15 mouse cellular contexts compared by ENCODE assay signal in the genomic region with DNA sequence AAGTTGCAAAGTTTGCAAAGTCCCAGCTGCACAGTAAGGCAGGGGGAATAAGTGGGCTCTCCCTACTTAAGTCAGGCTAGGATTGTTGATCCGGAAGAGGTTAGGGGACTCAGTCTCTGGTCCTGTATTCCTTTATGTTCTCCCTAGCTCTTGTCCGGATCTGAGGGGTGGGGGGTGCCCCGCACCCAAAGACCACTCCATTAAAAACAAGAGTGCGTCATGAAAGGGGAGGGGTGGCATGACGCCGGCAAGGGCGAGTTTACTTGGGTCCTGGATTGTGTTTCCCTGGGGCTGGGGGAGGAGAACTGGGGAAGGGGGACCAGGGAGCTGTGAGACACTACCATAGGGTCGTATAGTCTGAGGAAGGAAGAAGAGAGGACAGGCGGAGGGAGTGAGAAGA. TPM values are rescaled to one million over a fixed set of nuclear protein-coding genes. Genes with fewer than 3 reads are reported as not detected.
DNase-seq lines count a peak whose midpoint lies in the region; ATAC-seq and TF ChIP-seq lines count a peak whose summit lies in the region.
"Had no signal": no experiment of that assay in that cellular context is flagged by ENCODE, and none has a peak within 500 bp of the region (broad histone marks: within the 10 kb centered on the region; RNA-seq: fewer than 3 reads in every experiment).

No protein-coding gene starts in this region.

- TF ChIP-seq EP300 in liver, postnatal 0 days (IDR thresholded peaks at IDR 0.05; ENCODE audit: low read depth): no peak

- no peak for DNase-seq in embryonic facial prominence, embryonic 14.5 days (ENCODE audit: low spot score)
- DNase-seq in embryonic facial prominence, embryonic 10.5 days (ENCODE audit: low spot score): no peak
- DNase-seq in liver, embryonic 11.5 days (ENCODE audit: low spot score): no peak
- DNase-seq in liver, postnatal 0 days: no peak
- DNase-seq in limb, embryonic 10.5 days (ENCODE audit: low spot score): no peak
- no peak for DNase-seq in thymus, postnatal 10 days (ENCODE audit: low spot score in 2 of 2)
- DNase-seq in layer of hippocampus, postnatal 14 days (ENCODE audit: low spot score in 2 of 2): no peak
- DNase-seq: right cerebral cortex, postnatal 4 days had no signal

- no peaks in the 10 kb centered on the region for H3K36me3 ChIP-seq in embryonic facial prominence, embryonic 14.5 days (ENCODE audit: control insufficient read depth, insufficient read depth, low read length)
- no peaks in the 10 kb centered on the region for H3K36me3 ChIP-seq in embryonic facial prominence, embryonic 10.5 days (replicated peaks)
- no peaks in the 10 kb centered on the region for H3K36me3 ChIP-seq in liver, embryonic 11.5 days (ENCODE audit: control insufficient read depth, insufficient read depth, low read length)
- no peaks in the 10 kb centered on the region for H3K36me3 ChIP-seq in liver, postnatal 0 days (replicated peaks; ENCODE audit: insufficient read depth, low read length)
- H3K36me3 ChIP-seq in limb, embryonic 10.5 days: peaks cover 3% of the 10 kb centered on the region; the same call in 1 of the 2 replicates
- H3K36me3 ChIP-seq in stomach, embryonic 14.5 days (ENCODE audit: control insufficient read depth, insufficient read depth, low read length): no peaks in the 10 kb centered on the region
- H3K36me3 ChIP-seq: G1E; midbrain, embryonic 10.5 days had no signal

- no peak overlapping the region for H3K4me2 ChIP-seq in embryonic facial prominence, embryonic 14.5 days (ENCODE audit: low read depth, low read length)
- H3K4me2 ChIP-seq in liver, embryonic 11.5 days: peak overlapping the region; percentile 61
- H3K4me2 ChIP-seq in liver, postnatal 0 days (ENCODE audit: low read depth, low read length): no peak overlapping the region
- H3K4me2 ChIP-seq in stomach, embryonic 14.5 days (replicated peaks; ENCODE audit: low read depth, low read length): peak overlapping the region; percentile 95

- no peak for TF ChIP-seq CTCF in liver, postnatal 0 days (IDR thresholded peaks at IDR 0.05; ENCODE audit: low read depth)

- H3K27ac ChIP-seq in embryonic facial prominence, embryonic 14.5 days (replicated peaks; ENCODE audit: low read depth, low read length): no peak overlapping the region
- no peak overlapping the region for H3K27ac ChIP-seq in embryonic facial prominence, embryonic 10.5 days (replicated peaks)
- H3K27ac ChIP-seq in liver, embryonic 11.5 days (ENCODE audit: low read depth, low read length): no peak overlapping the region
- H3K27ac ChIP-seq in liver, postnatal 0 days (ENCODE audit: low read depth): no peak overlapping the region
- peak overlapping the region; percentile 81 for H3K27ac ChIP-seq in limb, embryonic 10.5 days
- H3K27ac ChIP-seq in stomach, embryonic 14.5 days (ENCODE audit: low read length): peak overlapping the region; percentile 100; the same call in 1 of the 2 replicates
- H3K27ac ChIP-seq: midbrain, embryonic 10.5 days had no signal

- WGBS in embryonic facial prominence, embryonic 14.5 days: 1% methylated on average over 9 of the region's 9 CpGs
- 1% methylated on average over 9 of the region's 9 CpGs for WGBS in embryonic facial prominence, embryonic 10.5 days
- WGBS in liver, embryonic 11.5 days: 3% methylated on average over 9 of the region's 9 CpGs
- WGBS in liver, postnatal 0 days (ENCODE audit: insufficient replicate concordance): 3% methylated on average over 9 of the region's 9 CpGs
- WGBS in limb, embryonic 10.5 days: 1% methylated on average over 9 of the region's 9 CpGs
- under 1% methylated on average over 9 of the region's 9 CpGs for WGBS in stomach, embryonic 14.5 days

- peaks cover 100% of the 10 kb centered on the region for H3K27me3 ChIP-seq in embryonic facial prominence, embryonic 14.5 days (replicated peaks; ENCODE audit: control insufficient read depth, insufficient read depth, low read length)
- H3K27me3 ChIP-seq in embryonic facial prominence, embryonic 10.5 days (replicated peaks; ENCODE audit: low read depth, poor library complexity, severe bottlenecking): peaks cover 100% of the 10 kb centered on the region
- H3K27me3 ChIP-seq in liver, embryonic 11.5 days (replicated peaks; ENCODE audit: control insufficient read depth, insufficient read depth, low read length): peaks cover 100% of the 10 kb centered on the region
- peaks cover 100% of the 10 kb centered on the region for H3K27me3 ChIP-seq in liver, postnatal 0 days (ENCODE audit: insufficient read depth, low read length)
- peaks cover 100% of the 10 kb centered on the region for H3K27me3 ChIP-seq in limb, embryonic 10.5 days (ENCODE audit: low read depth, poor library complexity, severe bottlenecking)
- H3K27me3 ChIP-seq in stomach, embryonic 14.5 days (ENCODE audit: control insufficient read depth, insufficient read depth, low read length): peaks cover 24% of the 10 kb centered on the region

- ATAC-seq in embryonic facial prominence, embryonic 14.5 days (ENCODE audit: low read depth): no peak
- no peak for ATAC-seq in liver, embryonic 11.5 days (replicated peaks; ENCODE audit: low FRiP score)
- ATAC-seq in liver, postnatal 0 days: no peak
- ATAC-seq in stomach, embryonic 14.5 days (ENCODE audit: insufficient number of reproducible peaks, insufficient read depth, low FRiP score, low read depth): no peak
- ATAC-seq: activated CD4-positive, CD25-positive, alpha-beta regulatory T cell, adult 4 months had no signal

- peak overlapping the region; percentile 14; the same call in 1 of the 2 replicates for H3K4me3 ChIP-seq in embryonic facial prominence, embryonic 14.5 days (ENCODE audit: low read depth, low read length)
- no peak overlapping the region for H3K4me3 ChIP-seq in embryonic facial prominence, embryonic 10.5 days
- H3K4me3 ChIP-seq in liver, embryonic 11.5 days (ENCODE audit: low read depth, low read length): peak overlapping the region; percentile 44; the same call in 1 of the 2 replicates
- no peak overlapping the region for H3K4me3 ChIP-seq in liver, postnatal 0 days (ENCODE audit: low read depth, low read length)
- H3K4me3 ChIP-seq in limb, embryonic 10.5 days: peak overlapping the region; percentile 64
- H3K4me3 ChIP-seq in stomach, embryonic 14.5 days (ENCODE audit: low read depth, low read length): peak overlapping the region; percentile 47
- H3K4me3 ChIP-seq: midbrain, embryonic 10.5 days had no signal

- H3K9me3 ChIP-seq in embryonic facial prominence, embryonic 14.5 days (ENCODE audit: control insufficient read depth, low read length): no peaks in the 10 kb centered on the region
- H3K9me3 ChIP-seq in embryonic facial prominence, embryonic 10.5 days: no peaks in the 10 kb centered on the region
- no peaks in the 10 kb centered on the region for H3K9me3 ChIP-seq in liver, embryonic 11.5 days (ENCODE audit: control insufficient read depth, low read length)
- no peaks in the 10 kb centered on the region for H3K9me3 ChIP-seq in liver, postnatal 0 days (ENCODE audit: low read length)
- no peaks in the 10 kb centered on the region for H3K9me3 ChIP-seq in limb, embryonic 10.5 days (replicated peaks)
- H3K9me3 ChIP-seq in stomach, embryonic 14.5 days (ENCODE audit: control insufficient read depth, low read depth, low read length): no peaks in the 10 kb centered on the region
- H3K9me3 ChIP-seq: midbrain, embryonic 10.5 days had no signal

- no peak overlapping the region for H3K9ac ChIP-seq in embryonic facial prominence, embryonic 14.5 days (ENCODE audit: low read depth, low read length)
- no peak overlapping the region for H3K9ac ChIP-seq in liver, embryonic 11.5 days (ENCODE audit: low read depth, low read length)
- H3K9ac ChIP-seq in liver, postnatal 0 days (replicated peaks): no peak overlapping the region
- H3K9ac ChIP-seq in stomach, embryonic 14.5 days (replicated peaks; ENCODE audit: low read depth, low read length): peak overlapping the region; percentile 69

- no peaks in the 10 kb centered on the region for H3K4me1 ChIP-seq in embryonic facial prominence, embryonic 14.5 days (ENCODE audit: control insufficient read depth, insufficient read depth, low read length)
- peaks cover 21% of the 10 kb centered on the region for H3K4me1 ChIP-seq in embryonic facial prominence, embryonic 10.5 days
- H3K4me1 ChIP-seq in liver, embryonic 11.5 days (replicated peaks; ENCODE audit: control insufficient read depth, insufficient read depth, low read length): 0 out of 2 replicates have a peak, but pooled peaks cover 9% of the 10 kb centered on the region
- H3K4me1 ChIP-seq in liver, postnatal 0 days (ENCODE audit: insufficient read depth): no peaks in the 10 kb centered on the region
- peaks cover 96% of the 10 kb centered on the region for H3K4me1 ChIP-seq in limb, embryonic 10.5 days
- H3K4me1 ChIP-seq in stomach, embryonic 14.5 days (ENCODE audit: control insufficient read depth, insufficient read depth, low read length): peaks cover 7% of the 10 kb centered on the region; the same call in 1 of the 2 replicates

RNA-seq across cellular contexts. Expression of gene Hoxb5, which starts 3.4 kb away (rescaled TPM):
- 1.8 and 2.4 TPM in 2 replicates for polyA plus RNA-seq in embryonic facial prominence, embryonic 14.5 days (2014; fragmentation: Nextera tagmentation; extraction: Ambion mirVana)
- polyA plus RNA-seq in embryonic facial prominence, embryonic 10.5 days (2016; fragmentation: Nextera tagmentation; extraction: Ambion mirVana): 0.07 and 0.28 TPM in 2 replicates
- 3.7 and 4.5 TPM in 2 replicates for polyA plus RNA-seq in liver, embryonic 11.5 days (2014; fragmentation: Nextera tagmentation; extraction: Ambion mirVana)
- 0.75 and 0.91 TPM in 2 replicates for polyA plus RNA-seq in liver, postnatal 0 days (2015; fragmentation: Nextera tagmentation; extraction: Ambion mirVana)
- 5.5 and 5.9 TPM in 2 replicates for polyA plus RNA-seq in limb, embryonic 10.5 days (2016; fragmentation: Nextera tagmentation; extraction: Ambion mirVana)
- polyA plus RNA-seq in stomach, embryonic 14.5 days (2014; fragmentation: Nextera tagmentation; extraction: Ambion mirVana): 21.2 and 23.3 TPM in 2 replicates
- not detected for total RNA-seq in layer of hippocampus, postnatal 14 days (2021)
- total RNA-seq: common myeloid progenitor, adult 5-6 weeks had no signal
- polyA plus RNA-seq: activated CD4-positive, CD25-positive, alpha-beta regulatory T cell, adult 4 months; forebrain, embryonic 11.5 days; midbrain, embryonic 10.5 days had no signal

RNA-seq across cellular contexts. Expression of gene Hoxb6, which starts 7.5 kb away (rescaled TPM):
- polyA plus RNA-seq in embryonic facial prominence, embryonic 14.5 days (2014; fragmentation: Nextera tagmentation; extraction: Ambion mirVana): 0.22 and 0.97 TPM in 2 replicates
- 0.15 TPM in 1 of 2 replicates, not detected in the other for polyA plus RNA-seq in embryonic facial prominence, embryonic 10.5 days (2016; fragmentation: Nextera tagmentation; extraction: Ambion mirVana)
- polyA plus RNA-seq in liver, embryonic 11.5 days (2014; fragmentation: Nextera tagmentation; extraction: Ambion mirVana): 1.9 and 2.4 TPM in 2 replicates
- not detected in 2 replicates for polyA plus RNA-seq in liver, postnatal 0 days (2015; fragmentation: Nextera tagmentation; extraction: Ambion mirVana)
- polyA plus RNA-seq in limb, embryonic 10.5 days (2016; fragmentation: Nextera tagmentation; extraction: Ambion mirVana): 6.1 and 7.9 TPM in 2 replicates
- 12.4 TPM in 2 replicates for polyA plus RNA-seq in stomach, embryonic 14.5 days (2014; fragmentation: Nextera tagmentation; extraction: Ambion mirVana)
- total RNA-seq in layer of hippocampus, postnatal 14 days (2021): not detected
- total RNA-seq: common myeloid progenitor, adult 5-6 weeks; G1E had no signal
- polyA plus RNA-seq: activated CD4-positive, CD25-positive, alpha-beta regulatory T cell, adult 4 months; forebrain, embryonic 11.5 days; midbrain, embryonic 10.5 days had no signal

RNA-seq across cellular contexts. Expression of gene Hoxb7, which starts 13.4 kb away (rescaled TPM):
- polyA plus RNA-seq in embryonic facial prominence, embryonic 14.5 days (2014; fragmentation: Nextera tagmentation; extraction: Ambion mirVana): 0.39 and 0.42 TPM in 2 replicates
- not detected in 2 replicates for polyA plus RNA-seq in embryonic facial prominence, embryonic 10.5 days (2016; fragmentation: Nextera tagmentation; extraction: Ambion mirVana)
- polyA plus RNA-seq in liver, embryonic 11.5 days (2014; fragmentation: Nextera tagmentation; extraction: Ambion mirVana): 1.6 and 2.0 TPM in 2 replicates
- 0.27 and 0.51 TPM in 2 replicates for polyA plus RNA-seq in liver, postnatal 0 days (2015; fragmentation: Nextera tagmentation; extraction: Ambion mirVana)
- polyA plus RNA-seq in limb, embryonic 10.5 days (2016; fragmentation: Nextera tagmentation; extraction: Ambion mirVana): 7.1 and 10.2 TPM in 2 replicates
- 8.4 and 14.0 TPM in 2 replicates for polyA plus RNA-seq in stomach, embryonic 14.5 days (2014; fragmentation: Nextera tagmentation; extraction: Ambion mirVana)
- total RNA-seq in layer of hippocampus, postnatal 14 days (2021): not detected
- total RNA-seq: common myeloid progenitor, adult 5-6 weeks; G1E had no signal
- polyA plus RNA-seq: activated CD4-positive, CD25-positive, alpha-beta regulatory T cell, adult 4 months; forebrain, embryonic 11.5 days; G1E; midbrain, embryonic 10.5 days; thymus, postnatal 0 days had no signal

RNA-seq across cellular contexts. Expression of gene Hoxb8, which starts 18.1 kb away (rescaled TPM):
- polyA plus RNA-seq in embryonic facial prominence, embryonic 14.5 days (2014; fragmentation: Nextera tagmentation; extraction: Ambion mirVana): not detected in 2 replicates
- not detected in 2 replicates for polyA plus RNA-seq in embryonic facial prominence, embryonic 10.5 days (2016; fragmentation: Nextera tagmentation; extraction: Ambion mirVana)
- 0.43 and 0.62 TPM in 2 replicates for polyA plus RNA-seq in liver, embryonic 11.5 days (2014; fragmentation: Nextera tagmentation; extraction: Ambion mirVana)
- not detected in 2 replicates for polyA plus RNA-seq in liver, postnatal 0 days (2015; fragmentation: Nextera tagmentation; extraction: Ambion mirVana)
- 0.95 and 1.2 TPM in 2 replicates for polyA plus RNA-seq in limb, embryonic 10.5 days (2016; fragmentation: Nextera tagmentation; extraction: Ambion mirVana)
- polyA plus RNA-seq in stomach, embryonic 14.5 days (2014; fragmentation: Nextera tagmentation; extraction: Ambion mirVana): 2.3 and 2.7 TPM in 2 replicates
- not detected for total RNA-seq in layer of hippocampus, postnatal 14 days (2021)
- total RNA-seq: common myeloid progenitor, adult 5-6 weeks had no signal
- polyA plus RNA-seq: activated CD4-positive, CD25-positive, alpha-beta regulatory T cell, adult 4 months; forebrain, embryonic 11.5 days; midbrain, embryonic 10.5 days; thymus, postnatal 0 days had no signal

RNA-seq across cellular contexts. Expression of gene Hoxb4, which starts 18.3 kb away (rescaled TPM):
- polyA plus RNA-seq in embryonic facial prominence, embryonic 14.5 days (2014; fragmentation: Nextera tagmentation; extraction: Ambion mirVana): 0.62 and 0.70 TPM in 2 replicates
- polyA plus RNA-seq in embryonic facial prominence, embryonic 10.5 days (2016; fragmentation: Nextera tagmentation; extraction: Ambion mirVana): 0.09 and 0.23 TPM in 2 replicates
- 0.71 and 1.1 TPM in 2 replicates for polyA plus RNA-seq in liver, embryonic 11.5 days (2014; fragmentation: Nextera tagmentation; extraction: Ambion mirVana)
- polyA plus RNA-seq in liver, postnatal 0 days (2015; fragmentation: Nextera tagmentation; extraction: Ambion mirVana): 0.22 and 0.27 TPM in 2 replicates
- 0.89 and 1.2 TPM in 2 replicates for polyA plus RNA-seq in limb, embryonic 10.5 days (2016; fragmentation: Nextera tagmentation; extraction: Ambion mirVana)
- polyA plus RNA-seq in stomach, embryonic 14.5 days (2014; fragmentation: Nextera tagmentation; extraction: Ambion mirVana): 3.5 and 3.7 TPM in 2 replicates
- not detected for total RNA-seq in layer of hippocampus, postnatal 14 days (2021)
- total RNA-seq: G1E had no signal
- polyA plus RNA-seq: forebrain, embryonic 11.5 days; midbrain, embryonic 10.5 days had no signal

Comparison
In these comparisons a context has a peak if more than half of its experiments do, and no peak if none do; other contexts are left out.
1. H3K4me2 ChIP-seq: peak in liver, embryonic 11.5 days (single experiment) and stomach, embryonic 14.5 days (single experiment); none in embryonic facial prominence, embryonic 14.5 days (single experiment) and liver, postnatal 0 days (single experiment).
2. H3K4me3 ChIP-seq: peak in embryonic facial prominence, embryonic 14.5 days (single experiment), liver, embryonic 11.5 days (single experiment), limb, embryonic 10.5 days (single experiment) and stomach, embryonic 14.5 days (single experiment); none in embryonic facial prominence, embryonic 10.5 days (single experiment) and liver, postnatal 0 days (single experiment).
3. H3K27ac ChIP-seq: peak in limb, embryonic 10.5 days (single experiment) and stomach, embryonic 14.5 days (single experiment); none in embryonic facial prominence, embryonic 14.5 days (single experiment), embryonic facial prominence, embryonic 10.5 days (single experiment), liver, embryonic 11.5 days (single experiment) and liver, postnatal 0 days (single experiment).